Mouse (Mus musculus) thymus, adult 2 months (tissue): ENCODE results near the gene Cyp2c70. TPM values are rescaled to one million over a fixed set of nuclear protein-coding genes. Genes with fewer than 3 reads are reported as not detected.
"Not testable (repeated sequence)": the region's sequence is repeated elsewhere in the genome, so short reads cannot be mapped to it uniquely, and the experiment has no call there.

Experiments used
- DNase-seq: peaks from one replicate; pipeline ENCODE4 v3.0.0; 2021
- H3K27ac ChIP-seq: fragments of 200-500 bp; 2 replicates; pipeline ENCODE4 v1.5.1; 2012; ENCODE audit warnings: low read length, control low read depth; ENCODE audit not compliant: control insufficient read depth, insufficient read depth
- H3K27me3 ChIP-seq: fragments of 200-500 bp; 2 replicates; pipeline ENCODE4 v1.6.1; 2012; ENCODE audit warnings: mild to moderate bottlenecking, low read length, moderate library complexity, mixed read lengths; ENCODE audit not compliant: control insufficient read depth, insufficient read depth
- H3K36me3 ChIP-seq: fragments of 200-500 bp; 2 replicates; pipeline ENCODE4 v1.6.1; 2012; ENCODE audit warnings: mild to moderate bottlenecking, low read length, moderate library complexity; ENCODE audit not compliant: control insufficient read depth, insufficient read depth
- H3K4me1 ChIP-seq: fragments of 200-500 bp; replicated peaks from 2 replicates; pipeline ENCODE4 v1.6.1; 2012; ENCODE audit warnings: low read length; ENCODE audit not compliant: control insufficient read depth, insufficient read depth
- H3K4me3 ChIP-seq: fragments of 200-500 bp; 2 replicates; pipeline ENCODE4 v1.5.1; 2012; ENCODE audit warnings: mild to moderate bottlenecking, low read length, control low read depth, moderate library complexity; ENCODE audit not compliant: control insufficient read depth, insufficient read depth
- WGBS: fragments of 180-500 bp; shearing (Covaris S2); methylation state at CpG from one replicate; pipeline ENCODE4 v1.1.7; 2018; 5-methylcytosine and 5-hydroxymethylcytosine counted together
- polyA plus RNA-seq: library from polyadenylated mRNA; depleted of rRNA; stranded (reverse); fragments of >200 nt; gene quantifications from 2 replicates; pipeline ENCODE4 v1.2.3, GENCODE M21; 2012; rRNA removed

Cyp2c70 gene
- polyA plus RNA-seq, 1 experiment = 0.11 TPM

DNA sequence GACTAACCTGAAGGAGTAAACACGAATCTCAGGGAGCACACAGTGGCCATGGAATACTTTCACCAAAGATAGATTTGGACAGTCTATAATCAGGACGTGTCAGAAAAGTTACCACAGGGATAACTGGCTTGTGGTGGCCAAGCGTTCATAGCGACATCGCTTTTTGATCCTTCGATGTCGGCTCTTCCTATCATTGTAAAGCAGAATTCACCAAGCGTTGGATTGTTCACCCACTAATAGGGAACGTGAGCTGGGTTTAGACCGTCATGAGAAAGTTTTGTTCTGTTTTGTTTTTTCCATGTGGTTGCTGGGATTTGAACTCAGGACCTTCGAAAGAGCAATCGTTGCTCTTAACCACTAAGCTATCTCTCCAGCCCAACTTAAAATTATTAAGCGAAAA lies 67.5 kb downstream of the Cyp2c70 start:
- not testable (repeated sequence) for H3K27me3 ChIP-seq, H3K4me3 ChIP-seq, DNase-seq, H3K36me3 ChIP-seq, H3K27ac ChIP-seq, H3K4me1 ChIP-seq
- 83% methylated on average over 13 of the region's 13 CpGs for WGBS

Other genes starting within 250 kb of the Cyp2c70 start
- 0.83 TPM in 1 of 2 replicates, not detected in the other for gene Cyp2c37, start 194.9 kb downstream of the Cyp2c70 start, polyA plus RNA-seq
- 0.32 TPM in 1 of 2 replicates, not detected in the other for gene Cyp2c54, start 113.5 kb downstream of the Cyp2c70 start, polyA plus RNA-seq
- 0.78 TPM in 1 of 2 replicates, not detected in the other for gene Cyp2c50, start 97.6 kb downstream of the Cyp2c70 start, polyA plus RNA-seq
- gene Pdlim1, start 84.5 kb upstream of the Cyp2c70 start, polyA plus RNA-seq = 133 and 136 TPM in 2 replicates